Mouse (Mus musculus) forebrain, embryonic 11.5 days (tissue): ENCODE data around the gene Asb8. TPM values are rescaled to one million over a fixed set of nuclear protein-coding genes. Genes with fewer than 3 reads are reported as not detected.

Experiments used
- ATAC-seq: fragments of 200-750 bp; cut with Nextera tagmentation; replicated peaks from 2 replicates; pipeline ENCODE4 v1.8.0; 2017; ENCODE audit warnings: moderate TSS enrichment; ENCODE audit not compliant: low FRiP score
- DNase-seq: peaks from one replicate; pipeline ENCODE4 v3.0.0-alpha.2; 2017; ENCODE audit warnings: low spot score
- H3K27ac ChIP-seq: fragments of 300-500 bp; sonication (generic); 2 replicates; pipeline ENCODE4 v1.5.1; 2014; ENCODE audit warnings: low read depth, low read length
- H3K27me3 ChIP-seq: fragments of 300-500 bp; sonication (generic); 2 replicates; pipeline ENCODE4 v1.6.1; 2014; ENCODE audit warnings: mild to moderate bottlenecking, low read length, mixed read lengths; ENCODE audit not compliant: control insufficient read depth, insufficient read depth
- H3K36me3 ChIP-seq: fragments of 300-500 bp; sonication (generic); 2 replicates; pipeline ENCODE4 v1.6.1; 2014; ENCODE audit warnings: mild to moderate bottlenecking, low read length, moderate library complexity, mixed read lengths; ENCODE audit not compliant: control insufficient read depth, insufficient read depth
- H3K4me1 ChIP-seq: fragments of 300-500 bp; sonication (generic); replicated peaks from 2 replicates; pipeline ENCODE4 v1.6.1; 2014; ENCODE audit warnings: low read length, mixed read lengths; ENCODE audit not compliant: control insufficient read depth, insufficient read depth
- H3K4me2 ChIP-seq: fragments of 300-500 bp; sonication (generic); 2 replicates; pipeline ENCODE4 v1.6.1; 2014; ENCODE audit warnings: low read depth, mild to moderate bottlenecking, low read length, moderate library complexity, mixed read lengths; ENCODE audit not compliant: severe bottlenecking
- H3K4me3 ChIP-seq: fragments of 300-500 bp; sonication (generic); 2 replicates; pipeline ENCODE4 v1.5.1; 2014; ENCODE audit warnings: low read depth, low read length
- H3K9ac ChIP-seq: fragments of 300-500 bp; sonication (generic); 2 replicates; pipeline ENCODE4 v1.6.1; 2014; ENCODE audit warnings: low read length
- H3K9me3 ChIP-seq: fragments of 300-500 bp; sonication (generic); 2 replicates; pipeline ENCODE4 v1.6.1; 2016; ENCODE audit warnings: low read length, mixed read lengths; ENCODE audit not compliant: control insufficient read depth
- WGBS: fragments of 180-500 bp; shearing (Covaris S2); extraction: QIAGEN DNeasy Blood & Tissue Kit; methylation state at CpG from one replicate; pipeline ENCODE4 v1.1.7; 2014; 5-methylcytosine and 5-hydroxymethylcytosine counted together
- polyA plus RNA-seq: library from polyadenylated mRNA; unstranded; fragments of >200 nt; fragmentation: Nextera tagmentation; extraction: Ambion mirVana; gene quantifications from 2 replicates; pipeline ENCODE4 v1.2.1, GENCODE M21; 2014

Asb8 gene
- polyA plus RNA-seq, 1 experiment from 2014 or later, result 47.4 TPM

- no peaks in the 10 kb centered on the region for H3K36me3 ChIP-seq
- under 1% methylated on average over 26 of the region's 30 CpGs for WGBS
- ATAC-seq (no peak), DNase-seq (no peak)
- peak within 1 kb of the TSS; percentile 66 for H3K4me3 ChIP-seq
- H3K4me2 ChIP-seq, result peak within 1 kb of the TSS; percentile 72
- H3K27me3 ChIP-seq, result no peaks in the 10 kb centered on the region
- peaks cover 3% of the 10 kb centered on the region; the same call in 1 of the 2 replicates for H3K4me1 ChIP-seq
- peak within 1 kb of the TSS; percentile 91 for H3K27ac ChIP-seq
- H3K9me3 ChIP-seq, result no peaks in the 10 kb centered on the region; the same call in 1 of the 2 replicates
- H3K9ac ChIP-seq, result peak within 1 kb of the TSS; percentile 73
Observed at GRCm38 (mm10) chr15:98092372-98093120, 72.9 kb downstream of the Asb8 start, which contains the start of gene Pfkm. TSS of gene Pfkm (plus strand) at chr15:98092589.

DNA sequence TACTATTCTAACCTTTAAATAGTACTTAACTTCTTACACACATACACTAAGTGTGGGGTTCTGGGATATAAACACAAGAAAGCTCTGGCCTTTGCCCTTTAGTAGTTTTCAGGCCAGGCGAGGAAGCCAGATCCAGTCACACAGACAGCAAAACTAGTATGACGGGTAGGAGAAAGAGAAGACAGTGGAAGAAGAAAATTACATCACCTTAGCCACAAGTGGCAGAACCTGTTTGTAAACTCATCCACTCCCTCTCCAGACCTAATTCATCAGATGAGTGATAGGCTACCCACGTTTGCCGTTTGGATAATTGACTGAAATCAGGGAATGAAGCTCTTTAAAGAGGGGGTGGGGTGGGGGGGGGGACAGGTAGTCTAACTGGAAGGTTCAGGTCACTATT is 73.6 kb downstream of the Asb8 start:
- Histone ChIP-seq H3K27ac (no peak overlapping the region), H3K4me2 (peak overlapping the region; percentile 72), H3K27me3 (no peaks in the 10 kb centered on the region), H3K9me3 (no peaks in the 10 kb centered on the region; the same call in 1 of the 2 replicates), H3K4me1 (peaks cover 3% of the 10 kb centered on the region; the same call in 1 of the 2 replicates), H3K36me3 (no peaks in the 10 kb centered on the region), H3K9ac (peak overlapping the region; percentile 39; the same call in 1 of the 2 replicates), H3K4me3 (peak overlapping the region; percentile 66)
- DNase-seq (no peak), ATAC-seq (no peak)
- WGBS, result 46% methylated on average over 4 of the region's 4 CpGs

- DNase-seq (peak; percentile 60), ATAC-seq (no peak)
- H3K36me3 ChIP-seq, result no peaks in the 10 kb centered on the region
- H3K9me3 ChIP-seq, result no peaks in the 10 kb centered on the region
- H3K4me1 ChIP-seq, result peaks cover 3% of the 10 kb centered on the region; the same call in 1 of the 2 replicates
- H3K9ac ChIP-seq, result no peak overlapping the region
- H3K27ac ChIP-seq, result no peak overlapping the region
- no peak overlapping the region for H3K4me3 ChIP-seq
- H3K4me2 ChIP-seq, result no peak overlapping the region
- no peaks in the 10 kb centered on the region for H3K27me3 ChIP-seq
- 80% methylated on average over 9 of the region's 9 CpGs for WGBS
Observed at GRCm38 (mm10) chr15:98089421-98090183, 75.8 kb downstream of the Asb8 start.

- Histone ChIP-seq H3K4me1 (peaks cover 3% of the 10 kb centered on the region; the same call in 1 of the 2 replicates), H3K4me2 (no peak overlapping the region), H3K27ac (no peak overlapping the region), H3K27me3 (no peaks in the 10 kb centered on the region), H3K36me3 (no peaks in the 10 kb centered on the region; the same call in 1 of the 2 replicates), H3K9me3 (no peaks in the 10 kb centered on the region), H3K4me3 (no peak overlapping the region), H3K9ac (no peak overlapping the region)
- 91% methylated on average over 1 of the region's 1 CpGs for WGBS
- DNase-seq (no peak), ATAC-seq (no peak)
Observed at GRCm38 (mm10) chr15:98088889-98089288, 76.5 kb downstream of the Asb8 start.

Other genes starting within 250 kb of the Asb8 start
- gene Tmem106c, start 201.4 kb downstream of the Asb8 start, polyA plus RNA-seq, result 44.5 and 47.8 TPM in 2 replicates
- gene Col2a1, start 160.9 kb downstream of the Asb8 start, polyA plus RNA-seq, result 128 and 143 TPM in 2 replicates
- gene Pfkm, start 73.0 kb downstream of the Asb8 start, polyA plus RNA-seq, result 42.8 and 46.3 TPM in 2 replicates
- 47.7 and 49.0 TPM in 2 replicates for gene Senp1, start 71.9 kb downstream of the Asb8 start, polyA plus RNA-seq
- 8.7 and 10.1 TPM in 2 replicates for gene Ccdc184, start 1.5 kb upstream of the Asb8 start, polyA plus RNA-seq
- gene Olfr288, start 29.9 kb upstream of the Asb8 start, polyA plus RNA-seq, result not detected in 2 replicates
- not detected in 2 replicates for gene Gm44579, start 55.4 kb upstream of the Asb8 start, polyA plus RNA-seq
- gene Olfr287, start 55.4 kb upstream of the Asb8 start, polyA plus RNA-seq, result not detected in 2 replicates
- gene Olfr286, start 68.8 kb upstream of the Asb8 start, polyA plus RNA-seq, result not detected in 2 replicates
- not detected in 2 replicates for gene H1fnt, start 91.7 kb upstream of the Asb8 start, polyA plus RNA-seq
- 1.2 TPM in 2 replicates for gene Zfp641, start 130.5 kb upstream of the Asb8 start, polyA plus RNA-seq
- not detected in 2 replicates for gene Olfr285, start 151.7 kb upstream of the Asb8 start, polyA plus RNA-seq
- not detected in 2 replicates for gene Olfr284, start 175.4 kb upstream of the Asb8 start, polyA plus RNA-seq
- gene Olfr283, start 215.3 kb upstream of the Asb8 start, polyA plus RNA-seq, result not detected in 2 replicates